Mouse (Mus musculus) embryonic fibroblast, embryonic 13.5 days (primary cell): Measurements from ENCODE around the gene 1110008P14Rik. TPM values are rescaled to one million over a fixed set of nuclear protein-coding genes. Genes with fewer than 3 reads are reported as not detected.
"Not testable (repeated sequence)": the region's sequence is repeated elsewhere in the genome, so short reads cannot be mapped to it uniquely, and the experiment has no call there.

Experiments used
- H3K27ac ChIP-seq: 2 replicates; pipeline ENCODE4 v1.5.1; 2012; ENCODE audit warnings: low read length, control low read depth, inconsistent platforms; ENCODE audit not compliant: insufficient read depth
- H3K4me1 ChIP-seq: 2 replicates; pipeline ENCODE4 v1.6.1; 2011; ENCODE audit warnings: low read length; ENCODE audit not compliant: control insufficient read depth, insufficient read depth
- H3K4me3 ChIP-seq: 2 replicates; pipeline ENCODE4 v1.5.1; 2011; ENCODE audit warnings: mild to moderate bottlenecking, control low read depth, low read length; ENCODE audit not compliant: insufficient read depth
- CTCF ChIP-seq: IDR thresholded peaks from 2 replicates; pipeline ENCODE4 v1.5.1; 2011; ENCODE audit warnings: mild to moderate bottlenecking, control low read depth, low read length, moderate library complexity, borderline replicate concordance; ENCODE audit not compliant: insufficient read depth
- POLR2A ChIP-seq: IDR thresholded peaks from 2 replicates; pipeline ENCODE4 v1.6.1; 2011; ENCODE audit warnings: low read depth, mild to moderate bottlenecking, control low read depth, low read length, moderate library complexity
- polyA plus RNA-seq: library from polyadenylated mRNA; stranded (reverse); fragments of >200 nt; gene quantifications from 2 replicates; pipeline ENCODE4 v1.2.4, GENCODE M21; 2011; ENCODE audit warnings: low read depth; ENCODE audit not compliant: missing spikeins, insufficient read length

Gene 1110008P14Rik
- polyA plus RNA-seq, 1 experiment = 28.8 TPM

DNA sequence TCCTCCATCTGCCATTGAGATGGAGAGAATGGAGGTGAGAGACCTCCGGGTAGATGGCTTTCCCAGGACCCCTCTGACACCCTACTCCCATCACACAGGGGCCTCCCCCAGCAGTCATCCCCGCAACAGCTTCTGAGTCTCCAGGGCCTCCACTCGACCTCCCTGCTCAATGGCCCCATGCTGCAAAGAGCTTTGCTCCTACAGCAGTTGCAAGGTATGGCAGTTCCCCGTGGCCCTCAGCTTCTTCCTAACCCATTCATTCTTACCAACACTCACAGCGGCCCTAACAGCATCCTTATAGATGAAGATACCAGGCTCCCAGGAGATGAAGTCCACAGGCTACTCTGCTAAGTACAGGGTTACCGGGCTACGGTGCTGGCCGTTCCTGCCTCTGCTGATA lies 17.6 kb downstream of the 1110008P14Rik start:
- no peaks in the 10 kb centered on the region; the same call in 1 of the 2 replicates for H3K4me1 ChIP-seq
- peak overlapping the region; percentile 64; the same call in 1 of the 2 replicates for H3K4me3 ChIP-seq
- no peak overlapping the region for H3K27ac ChIP-seq
- TF ChIP-seq POLR2A = no peak

DNA sequence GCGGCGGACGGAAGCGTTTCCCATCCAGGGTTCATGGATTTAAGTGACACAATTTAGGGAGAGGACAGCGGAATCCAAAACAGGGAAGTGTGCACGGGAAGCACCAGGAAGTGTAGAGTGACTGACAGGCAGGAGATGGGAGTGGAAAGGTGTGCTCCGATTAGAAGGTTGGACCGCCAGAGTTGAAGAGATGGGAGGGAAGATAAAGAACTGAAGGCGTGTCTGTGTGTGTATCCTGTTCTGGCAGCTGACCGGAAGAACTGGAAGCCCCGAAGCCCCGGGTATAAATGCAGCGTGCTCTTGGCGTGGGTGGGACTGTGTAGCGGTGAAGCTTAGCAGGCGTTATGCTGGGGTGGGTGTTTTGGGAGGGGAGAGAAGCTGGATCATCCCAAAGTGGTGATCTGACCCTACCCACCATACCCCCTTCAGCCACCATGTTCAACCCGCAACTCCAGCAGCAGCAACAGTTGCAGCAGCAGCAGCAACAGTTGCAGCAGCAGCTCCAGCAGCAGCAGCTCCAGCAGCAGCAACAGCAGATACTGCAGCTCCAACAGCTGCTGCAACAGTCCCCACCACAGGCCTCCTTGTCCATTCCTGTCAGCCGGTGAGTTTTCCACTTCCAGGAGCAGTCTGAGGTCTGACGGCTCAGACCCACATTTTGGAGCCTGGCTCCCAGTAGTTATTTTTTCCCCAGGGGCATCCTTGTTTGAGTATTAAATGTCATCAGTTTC lies 18.2 kb downstream of the 1110008P14Rik start:
- Histone ChIP-seq H3K4me1 (no peaks in the 10 kb centered on the region; the same call in 1 of the 2 replicates), H3K4me3 (peak overlapping the region; percentile 64), H3K27ac (peak overlapping the region; percentile 44)
- TF ChIP-seq POLR2A = no peak
- no peak for TF ChIP-seq CTCF

DNA sequence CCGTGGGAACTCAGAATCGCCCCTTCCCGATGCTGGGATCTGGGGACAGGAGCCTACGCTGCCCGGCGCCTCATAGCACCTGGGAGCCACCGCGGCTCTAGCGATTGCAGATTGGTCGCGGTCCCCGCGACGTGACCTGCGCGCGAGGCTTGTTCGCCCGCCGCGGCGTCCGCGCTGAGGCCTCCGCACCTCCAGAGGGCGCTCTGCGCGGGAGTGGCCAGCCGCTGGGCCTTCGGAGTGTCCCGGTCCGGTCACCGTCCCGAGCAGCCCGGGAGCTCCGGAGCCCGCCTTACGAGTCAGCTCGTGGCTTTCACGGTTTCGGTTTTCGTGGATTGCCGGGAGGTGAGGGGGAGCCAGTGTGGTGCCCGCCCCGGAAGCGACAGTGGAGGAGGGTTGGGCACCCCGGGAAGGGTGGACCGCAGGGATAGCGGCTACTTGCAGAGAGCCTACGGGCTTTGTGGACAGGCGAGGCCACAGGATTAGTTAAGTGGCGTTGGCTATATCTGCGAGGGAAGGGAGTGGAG lies 18.9 kb downstream of the 1110008P14Rik start:
- Histone ChIP-seq H3K4me1 (no peaks in the 10 kb centered on the region; the same call in 1 of the 2 replicates), H3K4me3 (peak overlapping the region; percentile 64)
- TF ChIP-seq POLR2A (peak; percentile 76), CTCF (peak; percentile 70)

DNA sequence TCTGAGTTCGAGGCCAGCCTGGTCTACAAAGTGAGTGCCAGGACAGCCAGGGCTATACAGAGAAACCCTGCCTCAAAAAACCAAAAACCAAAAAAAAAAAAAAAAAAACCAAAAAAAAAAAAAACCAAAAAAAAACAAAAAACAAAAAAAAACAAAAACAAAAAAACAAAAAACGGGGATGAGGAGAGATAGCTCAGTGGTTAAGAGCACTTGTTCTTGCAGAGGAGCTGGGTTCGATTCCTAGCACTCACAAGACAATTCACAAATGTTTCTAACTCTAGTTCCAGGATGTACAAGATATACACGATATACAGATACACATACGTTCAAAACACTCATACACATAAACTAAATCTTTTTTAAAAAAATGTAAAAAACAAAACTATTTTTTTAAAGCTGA lies 19.5 kb downstream of the 1110008P14Rik start:
- Histone ChIP-seq H3K27ac (peak overlapping the region; percentile 44; the same call in 1 of the 2 replicates), H3K4me3 (peak overlapping the region; percentile 64)
- H3K4me1 ChIP-seq = not testable (repeated sequence)

More for the DNA sequence above, 18.9 kb downstream of the 1110008P14Rik start:
- H3K27ac ChIP-seq = peak overlapping the region; percentile 44

DNA sequence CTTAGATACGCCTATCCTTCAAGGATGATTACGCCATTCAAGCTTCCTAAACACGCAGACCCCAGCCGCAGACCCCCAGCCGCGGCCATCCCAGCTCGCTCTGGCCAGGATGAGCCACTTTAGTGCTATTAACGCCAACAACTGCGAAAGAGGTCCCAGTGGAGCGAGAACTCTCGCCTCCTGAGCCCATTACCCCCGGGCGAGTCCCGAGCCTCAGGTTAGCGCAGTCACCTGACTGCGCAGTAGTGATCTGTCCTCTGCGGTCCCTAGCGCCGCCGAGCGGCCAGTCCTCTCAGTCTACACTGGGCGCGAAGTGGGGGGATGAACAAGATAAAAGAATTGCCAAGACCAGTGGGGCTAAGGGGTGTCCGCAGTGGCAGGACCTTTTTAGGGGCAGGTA lies 20.3 kb downstream of the 1110008P14Rik start:
- Histone ChIP-seq H3K27ac (no peak overlapping the region), H3K4me3 (peak overlapping the region; percentile 47), H3K4me1 (no peaks in the 10 kb centered on the region; the same call in 1 of the 2 replicates)
- TF ChIP-seq CTCF (peak; percentile 54; the same call in 1 of the 2 replicates), POLR2A (no peak)

DNA sequence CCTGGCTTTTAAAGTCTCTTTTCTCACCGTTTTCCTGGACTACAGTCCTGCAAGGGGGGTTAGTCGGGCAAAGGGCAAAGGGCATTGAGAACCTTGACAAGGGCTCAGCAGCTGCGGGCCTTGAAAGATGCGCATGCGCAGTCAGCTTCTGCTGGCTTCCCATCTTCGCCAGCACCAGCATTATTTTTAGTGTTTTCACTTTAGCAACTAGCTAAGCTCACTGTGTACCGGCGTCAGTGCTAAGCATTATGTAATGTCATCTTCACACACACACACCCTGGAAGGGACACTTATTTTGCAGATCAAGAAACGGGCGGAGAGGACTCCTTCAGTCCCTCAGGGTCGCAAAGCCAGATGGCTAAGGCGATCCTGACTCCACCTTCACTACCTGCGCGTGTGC lies 21.0 kb downstream of the 1110008P14Rik start:
- Histone ChIP-seq H3K27ac (no peak overlapping the region), H3K4me3 (peak overlapping the region; percentile 47), H3K4me1 (no peaks in the 10 kb centered on the region; the same call in 1 of the 2 replicates)
- TF ChIP-seq POLR2A (no peak), CTCF (no peak)

DNA sequence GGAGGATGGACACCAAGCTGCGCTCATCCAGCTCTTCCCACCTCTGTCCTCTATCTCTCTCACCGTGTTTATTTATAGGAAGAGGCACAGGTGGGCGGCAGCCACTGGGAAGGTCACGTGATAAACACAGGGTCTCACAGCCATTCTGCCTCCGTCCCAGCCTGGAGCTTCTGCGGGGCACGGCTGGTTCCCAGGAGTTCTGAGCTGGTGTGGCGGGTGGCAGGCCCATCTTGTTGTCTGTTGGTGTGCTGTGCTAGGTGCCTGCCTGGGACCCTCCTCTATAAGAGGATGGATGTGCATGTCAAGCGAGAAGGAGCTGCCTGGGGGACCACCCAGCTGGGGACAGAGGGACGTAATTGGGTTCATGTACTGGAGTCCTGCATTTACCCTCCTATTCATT lies 23.4 kb downstream of the 1110008P14Rik start:
- no peak overlapping the region for H3K4me3 ChIP-seq
- H3K4me1 ChIP-seq = no peaks in the 10 kb centered on the region
- no peak for TF ChIP-seq CTCF
- TF ChIP-seq POLR2A = no peak
- H3K27ac ChIP-seq = no peak overlapping the region

DNA sequence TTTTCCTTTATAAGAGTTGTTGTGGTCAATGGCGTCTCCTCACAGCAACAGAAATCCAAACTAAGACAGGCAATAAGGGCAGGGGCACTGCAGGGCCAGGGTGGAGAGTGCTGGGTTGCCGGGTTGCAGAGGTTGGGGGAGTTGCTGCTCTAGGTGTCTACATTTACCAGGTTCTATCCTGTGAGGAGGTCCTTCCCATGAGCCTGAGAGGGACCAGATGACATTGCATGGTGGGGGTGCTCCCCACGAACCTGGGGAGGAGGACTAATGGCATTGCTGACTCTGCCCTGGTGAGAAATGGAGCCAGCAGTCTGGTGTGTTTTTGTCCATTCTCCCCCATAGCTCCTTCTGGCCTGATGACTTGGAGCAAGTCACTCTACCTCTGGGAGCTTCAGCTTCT lies 24.0 kb downstream of the 1110008P14Rik start:
- TF ChIP-seq POLR2A = no peak
- no peak for TF ChIP-seq CTCF
- H3K4me1 ChIP-seq = no peaks in the 10 kb centered on the region
- no peak overlapping the region for H3K27ac ChIP-seq
- no peak overlapping the region for H3K4me3 ChIP-seq

DNA sequence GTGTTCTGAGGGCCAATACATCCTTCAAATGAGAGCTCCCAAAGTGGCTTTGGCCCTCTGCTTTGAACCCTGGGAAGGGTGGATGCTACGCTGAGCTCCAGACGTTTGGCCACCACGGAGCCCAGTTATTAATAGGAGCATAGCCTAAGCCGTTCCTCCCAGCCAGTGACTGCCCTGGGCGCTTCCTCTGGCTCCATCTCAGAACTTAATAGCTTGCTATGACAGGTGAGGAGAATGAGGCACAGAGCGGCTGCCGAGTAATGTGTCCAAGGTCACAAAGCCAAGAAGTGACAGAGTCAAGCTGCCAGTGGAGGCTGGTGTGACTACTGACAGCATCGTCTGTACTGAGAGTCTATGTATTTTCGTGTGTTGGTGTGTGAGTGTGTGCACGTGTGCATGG lies 25.5 kb downstream of the 1110008P14Rik start:
- H3K4me1 ChIP-seq = peaks cover 3% of the 10 kb centered on the region; the same call in 1 of the 2 replicates
- H3K27ac ChIP-seq = no peak overlapping the region
- H3K4me3 ChIP-seq = no peak overlapping the region
- TF ChIP-seq POLR2A (no peak), CTCF (no peak)

DNA sequence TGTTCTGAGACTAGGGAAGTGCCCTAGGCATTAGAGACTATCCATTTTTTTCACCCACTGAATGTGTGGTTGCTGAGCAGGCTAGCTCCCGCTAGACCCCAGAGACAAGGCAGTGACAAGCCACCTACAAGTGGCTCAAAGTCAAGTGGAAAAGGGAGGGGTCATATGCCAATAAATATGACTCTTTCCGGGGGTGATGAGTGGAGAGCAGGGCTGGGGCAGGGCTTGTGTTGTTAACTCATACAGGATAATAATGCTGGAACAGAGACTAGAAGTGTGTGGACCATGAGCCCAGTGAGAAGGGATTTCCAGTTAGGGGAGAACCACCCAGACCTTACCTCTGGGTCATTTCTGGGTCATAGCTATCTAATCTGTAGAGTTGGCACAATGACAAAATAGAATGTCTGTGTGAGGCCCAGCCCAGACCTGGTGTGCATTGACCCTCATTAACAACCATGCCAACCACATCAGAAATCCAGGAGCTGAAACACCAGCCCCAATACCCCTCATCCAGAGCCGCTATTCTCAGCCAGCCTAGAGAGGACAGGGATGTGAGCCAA lies 27.3 kb downstream of the 1110008P14Rik start:
- TF ChIP-seq CTCF (no peak), POLR2A (no peak)
- Histone ChIP-seq H3K4me3 (no peak overlapping the region), H3K4me1 (peaks cover 5% of the 10 kb centered on the region; the same call in 1 of the 2 replicates)

More for the DNA sequence above, 27.3 kb downstream of the 1110008P14Rik start:
- H3K27ac ChIP-seq = no peak overlapping the region
